Mouse (Mus musculus) frontal cortex, postnatal 25 days (tissue): ENCODE data around the gene Rpl3l.
"Not testable (repeated sequence)": the region's sequence is repeated elsewhere in the genome, so short reads cannot be mapped to it uniquely, and the experiment has no call there.

Experiments
- DNase-seq, 2 experiments: peaks; one replicate each; pipeline ENCODE4 v3.0.0; 2022; ENCODE audit warnings: low spot score in 2 of 2

Gene Rpl3l

DNA sequence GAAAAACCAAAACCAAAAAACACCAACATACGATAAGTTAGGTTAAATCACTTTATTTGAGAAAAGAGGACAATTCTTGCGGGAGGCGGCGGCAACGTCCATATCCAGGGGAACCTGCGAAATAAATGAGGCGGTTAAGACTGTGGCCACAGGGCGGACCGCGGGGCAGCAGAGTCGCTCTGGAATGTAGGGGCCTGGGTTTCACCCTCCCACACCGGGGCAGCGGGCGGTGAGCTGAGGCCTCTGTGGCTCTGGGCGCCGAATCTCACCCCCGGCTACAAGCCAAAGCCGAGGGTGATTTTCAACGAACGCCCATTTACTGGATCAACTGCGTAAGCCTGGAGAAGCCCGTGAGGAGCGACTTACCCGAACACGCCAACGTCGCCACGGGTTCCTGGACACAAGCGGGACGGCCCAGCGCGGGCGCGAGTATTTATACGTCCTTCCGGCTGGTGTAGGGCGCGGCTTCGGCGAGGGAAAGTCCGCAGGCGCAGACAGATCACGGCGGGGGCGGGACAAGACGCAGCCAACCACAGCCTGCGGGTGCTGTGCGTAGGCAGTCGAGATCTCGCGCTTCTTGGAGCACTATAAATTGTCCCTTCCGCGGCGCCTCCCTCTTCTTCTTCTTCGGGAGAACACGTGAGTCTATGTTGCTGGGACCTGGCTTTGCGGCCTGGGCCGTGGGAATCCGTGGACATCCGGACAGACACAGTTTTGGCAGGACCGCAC is 8.0 kb upstream of the Rpl3l start:
- peak; percentile 96 to 98 for DNase-seq

GRCm38 (mm10) chr17:24720616-24721015 is 7.0 kb upstream of the Rpl3l start:
- not testable (repeated sequence) for DNase-seq

- DNase-seq: not testable (repeated sequence)
Measured at GRCm38 (mm10) chr17:24721383-24721955, 6.2 kb upstream of the Rpl3l start.

- DNase-seq: no peak
Measured at GRCm38 (mm10) chr17:24722220-24722924, 5.2 kb upstream of the Rpl3l start.

DNA sequence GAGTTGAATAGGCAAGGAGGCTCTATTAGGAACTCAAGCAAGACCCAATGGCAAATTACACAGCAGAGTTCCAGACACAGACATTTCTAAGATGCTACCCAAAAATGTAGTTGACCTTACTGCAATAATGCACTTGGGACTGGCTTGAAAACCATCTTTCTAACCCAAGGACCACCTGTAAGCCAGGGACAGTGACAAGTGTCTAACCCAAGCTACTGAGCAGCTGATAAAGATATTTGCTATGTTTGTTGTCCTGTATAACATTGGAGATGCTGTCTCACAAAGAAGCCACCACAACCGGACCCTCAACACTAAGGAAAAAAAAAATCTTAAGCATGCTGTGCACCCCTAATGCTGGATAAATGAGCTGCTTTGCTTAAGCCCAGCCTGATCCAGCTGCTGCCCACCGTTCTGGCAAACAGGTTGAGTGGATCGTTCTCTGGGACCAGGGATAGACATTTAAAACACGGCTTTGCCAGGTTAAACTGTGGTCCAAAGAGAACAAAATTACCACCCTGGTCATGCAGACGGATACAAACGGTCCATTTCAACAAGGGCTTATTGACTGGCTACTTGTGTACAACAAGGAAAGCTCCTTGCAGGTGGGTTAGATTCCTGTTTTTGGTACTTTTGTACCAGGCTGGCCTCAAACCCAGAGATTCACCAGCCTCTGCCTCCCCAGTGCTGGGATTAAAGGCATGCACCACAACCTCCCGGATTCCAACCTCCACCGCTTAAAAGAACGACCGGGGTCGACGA is 4.3 kb upstream of the Rpl3l start:
- no peak for DNase-seq

DNA sequence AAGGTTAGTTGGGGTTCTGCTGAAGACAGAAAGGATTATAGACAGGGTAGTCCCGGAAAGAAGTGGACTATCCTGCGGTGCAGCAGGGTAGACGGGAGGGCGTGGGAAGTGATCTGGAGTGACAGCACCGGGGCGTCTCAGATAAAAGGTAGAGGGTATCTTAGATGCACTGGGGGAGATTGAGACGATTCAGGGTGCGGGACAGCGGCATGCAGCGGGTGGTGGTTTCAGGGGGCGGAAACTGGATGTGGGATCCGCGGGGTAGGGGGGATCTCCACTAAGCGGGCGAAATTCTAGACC is 3.8 kb upstream of the Rpl3l start:
- no peak for DNase-seq

DNA sequence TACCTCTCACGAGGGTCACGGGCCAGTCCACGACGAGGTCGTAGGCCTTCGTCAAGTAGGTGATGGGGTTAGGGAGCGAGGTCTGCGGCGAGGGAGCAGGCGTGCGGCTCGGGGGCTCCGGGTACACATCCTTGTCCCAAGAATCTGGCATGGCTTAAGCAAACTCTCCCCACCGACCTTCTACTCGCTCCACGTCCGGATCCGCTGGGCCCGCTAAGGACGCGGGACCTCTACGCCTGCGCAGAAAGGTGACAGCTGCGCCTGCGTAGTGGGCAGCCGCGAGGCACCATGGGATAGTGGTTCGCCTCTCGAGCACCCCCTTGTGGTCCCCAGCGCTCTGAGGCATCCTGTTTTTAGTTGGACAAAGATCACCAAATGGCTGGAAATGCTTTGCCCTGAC is 3.4 kb upstream of the Rpl3l start, which contains the start of gene Ndufb10:
TSS of gene Ndufb10 (minus strand) at position 295 of the 400 bp plus-strand sequence.
- peak; percentile 95 to 96 for DNase-seq

- DNase-seq: no peak
Measured at GRCm38 (mm10) chr17:24725637-24726390, 1.8 kb upstream of the Rpl3l start.

- DNase-seq: no peak
Measured at GRCm38 (mm10) chr17:24728184-24728583, 564 bp downstream of the Rpl3l start.

DNA sequence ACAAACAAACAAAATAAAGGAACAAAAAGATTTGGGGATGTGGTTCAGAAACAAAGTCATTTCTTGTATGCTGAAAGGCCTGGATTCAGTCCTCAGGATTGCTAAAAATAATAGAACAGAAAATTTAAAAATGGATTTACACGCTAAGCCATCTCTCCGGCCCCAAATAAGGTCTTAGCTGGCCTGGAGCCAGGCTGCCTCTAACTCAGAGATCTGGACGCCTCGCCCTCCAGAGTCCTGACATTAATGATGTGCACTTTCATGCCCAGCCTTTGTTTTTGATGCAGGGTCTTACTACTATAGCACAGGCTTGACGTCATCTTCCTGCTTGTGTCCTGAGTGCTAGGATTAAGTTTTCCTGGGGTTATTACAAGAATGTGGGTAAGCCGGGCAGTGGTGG is 1.4 kb downstream of the Rpl3l start:
- DNase-seq: no peak

DNA sequence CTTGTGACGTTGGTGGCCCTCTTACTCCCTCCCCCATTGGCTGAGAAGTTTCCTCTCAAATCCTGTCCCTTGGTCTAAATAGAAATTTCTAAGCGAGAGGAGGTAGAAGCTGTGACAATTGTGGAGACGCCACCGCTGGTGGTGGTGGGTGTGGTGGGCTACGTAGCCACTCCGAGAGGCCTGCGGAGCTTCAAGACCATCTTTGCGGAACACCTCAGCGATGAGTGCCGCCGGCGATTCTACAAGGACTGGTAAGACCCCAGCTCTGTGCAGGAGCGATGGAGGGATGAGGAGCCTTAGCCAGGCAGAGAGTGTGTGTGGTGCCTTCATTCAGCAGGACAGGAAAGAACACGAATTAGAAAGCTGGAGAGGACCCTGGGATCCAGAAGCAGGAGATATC is 3.2 kb downstream of the Rpl3l start:
- no peak for DNase-seq

DNA sequence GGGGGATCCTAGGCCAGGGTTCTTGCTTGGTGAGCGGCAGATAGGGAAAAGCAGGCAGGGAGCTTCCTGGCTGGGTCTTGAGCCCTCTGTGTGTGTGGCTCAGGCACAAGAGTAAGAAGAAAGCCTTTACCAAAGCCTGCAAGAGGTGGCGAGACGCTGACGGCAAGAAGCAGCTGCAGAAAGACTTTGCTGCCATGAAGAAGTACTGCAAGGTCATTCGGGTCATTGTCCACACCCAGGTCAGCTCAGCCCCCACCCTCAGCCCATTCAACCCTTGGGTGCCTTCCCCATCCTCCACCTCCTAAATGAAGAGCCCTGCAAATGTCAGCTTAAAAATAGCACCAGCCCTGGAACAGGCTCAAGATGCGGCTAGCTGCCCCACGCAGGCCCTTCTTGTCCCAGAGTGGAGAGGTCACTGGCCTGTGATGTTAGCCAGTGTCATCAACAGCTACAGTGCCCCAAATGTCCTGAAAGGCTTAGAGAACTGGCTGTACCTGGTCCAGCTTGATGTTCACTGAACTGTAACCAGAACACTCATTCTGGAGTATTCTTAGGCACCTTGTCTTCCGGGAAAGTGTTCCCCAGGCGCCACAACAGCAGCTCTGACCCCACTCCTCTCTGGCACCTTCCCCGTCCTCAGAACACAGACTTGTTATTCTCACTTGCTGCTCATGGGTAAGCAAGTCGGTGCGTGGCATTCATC is 4.8 kb downstream of the Rpl3l start:
- DNase-seq: no peak

- DNase-seq: no peak
Measured at GRCm38 (mm10) chr17:24733434-24734050, 5.9 kb downstream of the Rpl3l start.

DNA sequence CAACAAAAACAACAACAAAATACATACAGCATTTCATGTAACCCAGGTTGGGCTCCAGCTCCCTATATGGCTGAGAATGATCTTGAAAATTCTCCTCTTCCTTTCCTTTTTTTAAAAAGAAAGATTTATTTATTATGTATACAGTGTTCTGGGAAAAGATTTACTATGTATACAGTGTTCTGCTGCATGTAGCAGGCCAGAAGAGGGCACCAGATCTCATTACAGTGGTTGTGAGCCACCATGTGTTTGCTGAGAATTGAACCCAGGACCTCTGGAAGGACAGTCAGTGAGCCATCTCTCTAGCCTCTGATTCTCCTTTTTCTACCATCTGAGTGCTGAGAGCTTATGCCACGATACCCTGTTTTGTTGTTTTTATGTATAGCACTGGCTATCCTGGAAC is 6.9 kb downstream of the Rpl3l start:
- DNase-seq: no peak

DNA sequence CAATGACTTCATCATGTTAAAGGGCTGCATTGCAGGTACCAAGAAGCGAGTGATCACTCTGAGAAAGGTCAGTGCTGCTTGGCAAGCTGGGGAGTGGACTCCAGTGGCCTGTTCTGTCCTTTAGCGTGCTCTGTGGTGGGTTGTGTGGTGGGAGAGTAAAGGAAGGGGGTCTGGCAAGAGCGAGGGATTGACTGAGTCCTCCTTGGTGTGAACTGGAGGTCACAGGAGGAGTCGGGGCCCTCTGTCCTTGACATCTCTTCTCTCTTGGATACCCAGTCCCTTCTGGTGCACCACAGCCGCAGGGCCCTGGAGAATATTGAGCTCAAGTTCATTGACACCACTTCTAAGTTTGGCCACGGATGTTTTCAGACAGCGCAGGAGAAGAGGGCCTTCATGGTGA is 7.8 kb downstream of the Rpl3l start:
- DNase-seq: no peak

GRCm38 (mm10) chr17:24736330-24737051 is 8.9 kb downstream of the Rpl3l start, which contains the start of gene Msrb1:
Gene Msrb1, plus strand, starts transcription at chr17:24736642.
- peak; percentile 79 to 85 for DNase-seq

GRCm38 (mm10) chr17:24737135-24737810 is 9.7 kb downstream of the Rpl3l start:
- no peak for DNase-seq

DNA sequence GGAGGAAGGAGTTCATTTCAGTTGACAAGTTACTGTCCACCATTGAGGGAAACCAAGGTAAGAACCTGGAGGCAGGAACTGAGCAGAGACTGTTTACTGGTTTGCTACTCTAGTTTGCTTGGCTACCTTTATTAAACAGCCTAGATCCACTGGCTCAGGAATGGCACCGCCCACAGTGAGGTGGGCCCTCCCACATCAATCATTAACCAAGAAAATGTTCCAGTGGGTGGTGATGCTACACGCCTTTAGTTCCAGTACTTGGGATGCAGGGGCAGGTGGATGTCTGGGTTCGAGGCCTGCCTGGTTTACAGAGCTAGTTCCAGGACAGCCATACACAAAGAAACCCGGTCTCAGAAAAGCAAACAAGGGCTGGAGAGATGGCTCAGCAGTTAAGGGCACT is 10.6 kb downstream of the Rpl3l start:
- DNase-seq: no peak

GRCm38 (mm10) chr17:24739926-24740325 is 12.3 kb downstream of the Rpl3l start:
- DNase-seq: no peak
